Mouse (Mus musculus): ENCODE results near the gene Gas2l3. TPM values are rescaled to one million over a fixed set of nuclear protein-coding genes. Genes with fewer than 3 reads are reported as not detected.

Gas2l3 gene
- polyA plus RNA-seq, 1 experiment from 2014 or later: 16.8 TPM

GRCm38 (mm10) chr10:89464760-89465405 is 21.1 kb upstream of the Gas2l3 start:
- Histone ChIP-seq H3K9me3 (no peaks in the 10 kb centered on the region), H3K4me1 (no peaks in the 10 kb centered on the region), H3K4me3 (no peak overlapping the region), H3K36me3 (replicated peaks) (no peaks in the 10 kb centered on the region), H3K27ac (replicated peaks) (no peak overlapping the region), H3K27me3 (replicated peaks; ENCODE audit: low read depth, poor library complexity, severe bottlenecking) (no peaks in the 10 kb centered on the region)
- DNase-seq (ENCODE audit: low spot score): no peak
- 94% methylated on average over 4 of the region's 4 CpGs for WGBS

- H3K4me1 ChIP-seq: no peaks in the 10 kb centered on the region
- no peak overlapping the region for H3K4me3 ChIP-seq
- H3K27me3 ChIP-seq (replicated peaks; ENCODE audit: low read depth, poor library complexity, severe bottlenecking): no peaks in the 10 kb centered on the region
- H3K27ac ChIP-seq (replicated peaks): no peak overlapping the region
- WGBS: 88% methylated on average over 11 of the region's 11 CpGs
- DNase-seq (ENCODE audit: low spot score): no peak
- H3K9me3 ChIP-seq: no peaks in the 10 kb centered on the region
- H3K36me3 ChIP-seq (replicated peaks): no peaks in the 10 kb centered on the region
Observed at GRCm38 (mm10) chr10:89462890-89463289, 19.1 kb upstream of the Gas2l3 start.

- H3K27me3 ChIP-seq (replicated peaks; ENCODE audit: low read depth, poor library complexity, severe bottlenecking): no peaks in the 10 kb centered on the region
- no peaks in the 10 kb centered on the region for H3K4me1 ChIP-seq
- no peak overlapping the region for H3K4me3 ChIP-seq
- DNase-seq (ENCODE audit: low spot score): peak; percentile 74
- H3K27ac ChIP-seq (replicated peaks): no peak overlapping the region
- H3K36me3 ChIP-seq (replicated peaks): no peaks in the 10 kb centered on the region
- WGBS: 26% methylated on average over 14 of the region's 14 CpGs
- no peaks in the 10 kb centered on the region for H3K9me3 ChIP-seq
Observed at GRCm38 (mm10) chr10:89461856-89462507, 18.2 kb upstream of the Gas2l3 start.

- no peaks in the 10 kb centered on the region for H3K4me1 ChIP-seq
- 89% methylated on average over 11 of the region's 11 CpGs for WGBS
- H3K27me3 ChIP-seq (replicated peaks; ENCODE audit: low read depth, poor library complexity, severe bottlenecking): no peaks in the 10 kb centered on the region
Observed at GRCm38 (mm10) chr10:89460972-89461371, 17.2 kb upstream of the Gas2l3 start.

GRCm38 (mm10) chr10:89458770-89459169 is 15.0 kb upstream of the Gas2l3 start:
- no peaks in the 10 kb centered on the region for H3K27me3 ChIP-seq (replicated peaks; ENCODE audit: low read depth, poor library complexity, severe bottlenecking)
- no peak overlapping the region for H3K27ac ChIP-seq (replicated peaks)
- no peak for DNase-seq (ENCODE audit: low spot score)
- H3K9me3 ChIP-seq: no peaks in the 10 kb centered on the region
- no peak overlapping the region for H3K4me3 ChIP-seq
- 77% methylated on average over 3 of the region's 3 CpGs for WGBS
- no peaks in the 10 kb centered on the region for H3K4me1 ChIP-seq
- H3K36me3 ChIP-seq (replicated peaks): no peaks in the 10 kb centered on the region

More at GRCm38 (mm10) chr10:89460972-89461371, 17.2 kb upstream of the Gas2l3 start:
- no peaks in the 10 kb centered on the region for H3K9me3 ChIP-seq
- no peak for DNase-seq (ENCODE audit: low spot score)
- no peak overlapping the region for H3K4me3 ChIP-seq
- no peak overlapping the region for H3K27ac ChIP-seq (replicated peaks)
- H3K36me3 ChIP-seq (replicated peaks): no peaks in the 10 kb centered on the region

GRCm38 (mm10) chr10:89453794-89454193 is 10.0 kb upstream of the Gas2l3 start:
- H3K4me3 ChIP-seq: no peak overlapping the region
- H3K27ac ChIP-seq (replicated peaks): no peak overlapping the region
- WGBS: 88% methylated on average over 3 of the region's 3 CpGs
- H3K9me3 ChIP-seq: no peaks in the 10 kb centered on the region
- no peaks in the 10 kb centered on the region for H3K4me1 ChIP-seq
- no peaks in the 10 kb centered on the region for H3K27me3 ChIP-seq (replicated peaks; ENCODE audit: low read depth, poor library complexity, severe bottlenecking)
- H3K36me3 ChIP-seq (replicated peaks): no peaks in the 10 kb centered on the region
- DNase-seq (ENCODE audit: low spot score): no peak

- DNase-seq (ENCODE audit: low spot score): no peak
- no peak overlapping the region for H3K27ac ChIP-seq (replicated peaks)
- WGBS: 86% methylated on average over 15 of the region's 15 CpGs
- no peaks in the 10 kb centered on the region for H3K36me3 ChIP-seq (replicated peaks)
- H3K4me3 ChIP-seq: no peak overlapping the region
- no peaks in the 10 kb centered on the region for H3K4me1 ChIP-seq
- no peaks in the 10 kb centered on the region for H3K27me3 ChIP-seq (replicated peaks; ENCODE audit: low read depth, poor library complexity, severe bottlenecking)
- no peaks in the 10 kb centered on the region for H3K9me3 ChIP-seq
Observed at GRCm38 (mm10) chr10:89453068-89453641, 9.4 kb upstream of the Gas2l3 start.

GRCm38 (mm10) chr10:89450411-89450810 is 6.6 kb upstream of the Gas2l3 start:
- Histone ChIP-seq H3K4me3 (no peak overlapping the region), H3K4me1 (no peaks in the 10 kb centered on the region), H3K9me3 (no peaks in the 10 kb centered on the region), H3K36me3 (replicated peaks) (no peaks in the 10 kb centered on the region), H3K27me3 (replicated peaks; ENCODE audit: low read depth, poor library complexity, severe bottlenecking) (0 out of 2 replicates have a peak, but pooled peaks cover 5% of the 10 kb centered on the region), H3K27ac (replicated peaks) (no peak overlapping the region)
- WGBS: 86% methylated on average over 10 of the region's 10 CpGs
- no peak for DNase-seq (ENCODE audit: low spot score)

- Histone ChIP-seq H3K36me3 (replicated peaks) (peaks cover 10% of the 10 kb centered on the region), H3K27ac (replicated peaks) (peak overlapping the region; percentile 91), H3K27me3 (replicated peaks; ENCODE audit: low read depth, poor library complexity, severe bottlenecking) (peaks cover 19% of the 10 kb centered on the region), H3K4me1 (peaks cover 16% of the 10 kb centered on the region), H3K4me3 (peak overlapping the region; percentile 72), H3K9me3 (no peaks in the 10 kb centered on the region)
- no peak for DNase-seq (ENCODE audit: low spot score)
- WGBS: 26% methylated on average over 3 of the region's 3 CpGs
Observed at GRCm38 (mm10) chr10:89444381-89444780, 614 bp upstream of the Gas2l3 start.

- H3K27ac ChIP-seq (replicated peaks): peak overlapping the region; percentile 91
Observed at GRCm38 (mm10) chr10:89443115-89443622, 598 bp downstream of the Gas2l3 start.

GRCm38 (mm10) chr10:89442640-89443039 is 1.1 kb downstream of the Gas2l3 start:
- Histone ChIP-seq H3K9me3 (no peaks in the 10 kb centered on the region), H3K36me3 (replicated peaks) (peaks cover 15% of the 10 kb centered on the region), H3K27ac (replicated peaks) (peak overlapping the region; percentile 91; the same call in 1 of the 2 replicates), H3K4me1 (peaks cover 19% of the 10 kb centered on the region), H3K27me3 (replicated peaks; ENCODE audit: low read depth, poor library complexity, severe bottlenecking) (peaks cover 30% of the 10 kb centered on the region), H3K4me3 (peak overlapping the region; percentile 72)
- no peak for DNase-seq (ENCODE audit: low spot score)
- WGBS: 28% methylated on average over 4 of the region's 4 CpGs

More at GRCm38 (mm10) chr10:89443115-89443622, 598 bp downstream of the Gas2l3 start:
- Histone ChIP-seq H3K4me3 (peak overlapping the region; percentile 72), H3K36me3 (replicated peaks) (peaks cover 11% of the 10 kb centered on the region), H3K27me3 (replicated peaks; ENCODE audit: low read depth, poor library complexity, severe bottlenecking) (peaks cover 27% of the 10 kb centered on the region), H3K9me3 (no peaks in the 10 kb centered on the region), H3K4me1 (peaks cover 17% of the 10 kb centered on the region)
- no peak for DNase-seq (ENCODE audit: low spot score)
- under 1% methylated on average over 17 of the region's 17 CpGs for WGBS

- H3K4me3 ChIP-seq: no peak overlapping the region
- H3K4me1 ChIP-seq: peaks cover 19% of the 10 kb centered on the region
- no peak for DNase-seq (ENCODE audit: low spot score)
- peaks cover 19% of the 10 kb centered on the region for H3K36me3 ChIP-seq (replicated peaks)
- WGBS: 95% methylated on average over 3 of the region's 3 CpGs
- H3K27me3 ChIP-seq (replicated peaks; ENCODE audit: low read depth, poor library complexity, severe bottlenecking): peaks cover 34% of the 10 kb centered on the region
- no peak overlapping the region for H3K27ac ChIP-seq (replicated peaks)
- no peaks in the 10 kb centered on the region for H3K9me3 ChIP-seq
Observed at GRCm38 (mm10) chr10:89441961-89442360, 1.8 kb downstream of the Gas2l3 start.

Measured in embryonic facial prominence, embryonic 10.5 days (tissue).